Mouse (Mus musculus): ENCODE data around the gene Gria3. TPM values are rescaled to one million over a fixed set of nuclear protein-coding genes. Genes with fewer than 3 reads are reported as not detected.

Gene Gria3
- 1.6 TPM in 1 of 2 replicates, not detected in the other for total RNA-seq (2014; fragmentation: Nextera tagmentation)
- total RNA-seq (2017): 0.80 and 2.0 TPM in 2 replicates

- peak; percentile 47 for ATAC-seq (replicated peaks; ENCODE audit: low FRiP score, low TSS enrichment, poor library complexity, severe bottlenecking)
Observed at GRCm38 (mm10) chrX:41400058-41400904, at the start of gene Gria3. Gene Gria3 (plus strand): TSS chrX:41400854.

- no peak for ATAC-seq (replicated peaks; ENCODE audit: low FRiP score, low TSS enrichment, poor library complexity, severe bottlenecking)
Observed at GRCm38 (mm10) chrX:41387086-41387485, 13.6 kb upstream of the Gria3 start.

GRCm38 (mm10) chrX:41389079-41389478, 11.6 kb upstream of the Gria3 start:
- ATAC-seq (replicated peaks; ENCODE audit: low FRiP score, low TSS enrichment, poor library complexity, severe bottlenecking): no peak

- ATAC-seq (replicated peaks; ENCODE audit: low FRiP score, low TSS enrichment, poor library complexity, severe bottlenecking): no peak
Observed at GRCm38 (mm10) chrX:41398482-41398881, 2.2 kb upstream of the Gria3 start.

GRCm38 (mm10) chrX:41401186-41401585, 532 bp downstream of the Gria3 start:
- ATAC-seq (replicated peaks; ENCODE audit: low FRiP score, low TSS enrichment, poor library complexity, severe bottlenecking): no peak

- ATAC-seq (replicated peaks; ENCODE audit: low FRiP score, low TSS enrichment, poor library complexity, severe bottlenecking): no peak
Observed at GRCm38 (mm10) chrX:41401590-41402240, 1.1 kb downstream of the Gria3 start.

GRCm38 (mm10) chrX:41402656-41403055, 2.0 kb downstream of the Gria3 start:
- ATAC-seq (replicated peaks; ENCODE audit: low FRiP score, low TSS enrichment, poor library complexity, severe bottlenecking): no peak

- no peak for ATAC-seq (replicated peaks; ENCODE audit: low FRiP score, low TSS enrichment, poor library complexity, severe bottlenecking)
Observed at GRCm38 (mm10) chrX:41406288-41406687, 5.6 kb downstream of the Gria3 start.

- no peak for ATAC-seq (replicated peaks; ENCODE audit: low FRiP score, low TSS enrichment, poor library complexity, severe bottlenecking)
Observed at GRCm38 (mm10) chrX:41409791-41410190, 9.1 kb downstream of the Gria3 start.

- ATAC-seq (replicated peaks; ENCODE audit: low FRiP score, low TSS enrichment, poor library complexity, severe bottlenecking): no peak
Observed at GRCm38 (mm10) chrX:41425651-41426050, 25.0 kb downstream of the Gria3 start.

GRCm38 (mm10) chrX:41428011-41428410, 27.4 kb downstream of the Gria3 start:
- no peak for ATAC-seq (replicated peaks; ENCODE audit: low FRiP score, low TSS enrichment, poor library complexity, severe bottlenecking)

GRCm38 (mm10) chrX:41435541-41435940, 34.9 kb downstream of the Gria3 start:
- ATAC-seq (replicated peaks; ENCODE audit: low FRiP score, low TSS enrichment, poor library complexity, severe bottlenecking): no peak

- no peak for ATAC-seq (replicated peaks; ENCODE audit: low FRiP score, low TSS enrichment, poor library complexity, severe bottlenecking)
Observed at GRCm38 (mm10) chrX:41438841-41439240, 38.2 kb downstream of the Gria3 start.

GRCm38 (mm10) chrX:41448876-41449275, 48.2 kb downstream of the Gria3 start:
- no peak for ATAC-seq (replicated peaks; ENCODE audit: low FRiP score, low TSS enrichment, poor library complexity, severe bottlenecking)

- ATAC-seq (replicated peaks; ENCODE audit: low FRiP score, low TSS enrichment, poor library complexity, severe bottlenecking): no peak
Observed at GRCm38 (mm10) chrX:41477486-41477885, 76.8 kb downstream of the Gria3 start.

GRCm38 (mm10) chrX:41496528-41496927, 95.9 kb downstream of the Gria3 start:
- ATAC-seq (replicated peaks; ENCODE audit: low FRiP score, low TSS enrichment, poor library complexity, severe bottlenecking): no peak

GRCm38 (mm10) chrX:41505371-41505770, 104.7 kb downstream of the Gria3 start:
- no peak for ATAC-seq (replicated peaks; ENCODE audit: low FRiP score, low TSS enrichment, poor library complexity, severe bottlenecking)

GRCm38 (mm10) chrX:41507959-41508358, 107.3 kb downstream of the Gria3 start:
- ATAC-seq (replicated peaks; ENCODE audit: low FRiP score, low TSS enrichment, poor library complexity, severe bottlenecking): no peak; the same call in 1 of the 2 replicates

GRCm38 (mm10) chrX:41514982-41515381, 114.3 kb downstream of the Gria3 start:
- ATAC-seq (replicated peaks; ENCODE audit: low FRiP score, low TSS enrichment, poor library complexity, severe bottlenecking): no peak

GRCm38 (mm10) chrX:41532511-41532910, 131.9 kb downstream of the Gria3 start:
- no peak for ATAC-seq (replicated peaks; ENCODE audit: low FRiP score, low TSS enrichment, poor library complexity, severe bottlenecking)

GRCm38 (mm10) chrX:41535886-41536285, 135.2 kb downstream of the Gria3 start:
- no peak for ATAC-seq (replicated peaks; ENCODE audit: low FRiP score, low TSS enrichment, poor library complexity, severe bottlenecking)
